Mouse (Mus musculus) embryo, embryonic 10 days (tissue): ENCODE measurements around the gene Ckmt1.

ENCODE experiments used
- DNase-seq: peaks from one replicate; pipeline ENCODE4 v3.0.0-alpha.2; 2015; ENCODE audit warnings: low spot score

Gene Ckmt1

GRCm38 (mm10) chr2:121412843-121413386, 55.4 kb downstream of the Ckmt1 start:
- peak; percentile 49 for DNase-seq
